Mouse (Mus musculus) bone marrow, adult 2 months (tissue): ENCODE data around the gene Ppard.

ENCODE experiments used
- CTCF ChIP-seq: fragments of 200-500 bp; IDR thresholded peaks from 2 replicates; pipeline ENCODE4 v1.5.1; 2011; ENCODE audit warnings: low read length, control low read depth; ENCODE audit not compliant: control insufficient read depth, insufficient read depth
- POLR2A ChIP-seq: fragments of 200-500 bp; IDR thresholded peaks from 2 replicates; pipeline ENCODE4 v1.6.1; 2011; ENCODE audit warnings: low read depth, mild to moderate bottlenecking, control low read depth, low read length, borderline replicate concordance; ENCODE audit not compliant: control insufficient read depth

DNA sequence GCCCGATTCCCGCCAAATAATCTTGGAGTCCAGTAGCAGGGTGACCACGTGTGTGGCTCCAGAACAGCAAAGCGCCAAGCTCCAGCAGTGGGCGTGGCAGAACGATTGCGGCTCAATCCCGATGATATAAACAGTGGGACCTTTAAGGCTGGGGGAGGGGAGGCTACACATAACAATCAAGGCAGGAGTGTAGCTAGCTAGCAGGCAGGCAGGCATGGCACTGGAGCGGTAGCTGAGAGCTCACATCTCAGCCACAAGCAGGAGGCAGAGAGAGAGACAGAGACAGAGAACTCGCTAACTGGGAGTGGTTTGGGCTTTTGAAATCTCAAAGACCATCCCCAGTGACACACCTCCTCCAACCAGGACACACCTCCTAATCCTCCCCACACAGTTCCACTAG, 72.7 kb downstream of the Ppard start:
- TF ChIP-seq CTCF (no peak), POLR2A (no peak)
